Mouse (Mus musculus) embryonic facial prominence, embryonic 14.5 days (tissue): ENCODE measurements around the gene Dennd4a. TPM values are rescaled to one million over a fixed set of nuclear protein-coding genes. Genes with fewer than 3 reads are reported as not detected.

Source experiments
- ATAC-seq: fragments of 200-750 bp; cut with Nextera tagmentation; 2 replicates; pipeline ENCODE4 v1.8.0; 2017; ENCODE audit warnings: low read depth, moderate number of reproducible peaks, moderate TSS enrichment
- DNase-seq: peaks from one replicate; pipeline ENCODE4 v3.0.0-alpha.2; 2015; ENCODE audit warnings: low spot score
- H3K27ac ChIP-seq: fragments of 300-500 bp; sonication (generic); replicated peaks from 2 replicates; pipeline ENCODE4 v1.5.1; 2014; ENCODE audit warnings: low read depth, mild to moderate bottlenecking, low read length, moderate library complexity
- H3K27me3 ChIP-seq: fragments of 300-500 bp; sonication (generic); replicated peaks from 2 replicates; pipeline ENCODE4 v1.6.1; 2014; ENCODE audit warnings: low read length; ENCODE audit not compliant: control insufficient read depth, insufficient read depth
- H3K36me3 ChIP-seq: fragments of 300-500 bp; sonication (generic); 2 replicates; pipeline ENCODE4 v1.6.1; 2014; ENCODE audit warnings: low read length, mixed read lengths; ENCODE audit not compliant: control insufficient read depth, insufficient read depth
- H3K4me1 ChIP-seq: fragments of 300-500 bp; sonication (generic); 2 replicates; pipeline ENCODE4 v1.6.1; 2014; ENCODE audit warnings: antibody characterized with exemption, low read length; ENCODE audit not compliant: control insufficient read depth, insufficient read depth
- H3K4me2 ChIP-seq: fragments of 300-500 bp; sonication (generic); 2 replicates; pipeline ENCODE4 v1.6.1; 2014; ENCODE audit warnings: low read depth, mild to moderate bottlenecking, low read length, moderate library complexity, mixed read lengths
- H3K4me3 ChIP-seq: fragments of 300-500 bp; sonication (generic); 2 replicates; pipeline ENCODE4 v1.5.1; 2014; ENCODE audit warnings: low read depth, mild to moderate bottlenecking, low read length
- H3K9ac ChIP-seq: fragments of 300-500 bp; sonication (generic); 2 replicates; pipeline ENCODE4 v1.6.1; 2014; ENCODE audit warnings: low read depth, mild to moderate bottlenecking, low read length, moderate library complexity, mixed read lengths
- H3K9me3 ChIP-seq: fragments of 300-500 bp; sonication (generic); 2 replicates; pipeline ENCODE4 v1.6.1; 2016; ENCODE audit warnings: low read length; ENCODE audit not compliant: control insufficient read depth
- WGBS: fragments of 180-500 bp; shearing (Covaris S2); extraction: QIAGEN DNeasy Blood & Tissue Kit; methylation state at CpG from one replicate; pipeline ENCODE4 v1.1.7; 2014; 5-methylcytosine and 5-hydroxymethylcytosine counted together
- polyA plus RNA-seq: library from polyadenylated mRNA; unstranded; fragments of >200 nt; fragmentation: Nextera tagmentation; extraction: Ambion mirVana; gene quantifications from 2 replicates; pipeline ENCODE4 v1.2.1, GENCODE M21; 2014

Dennd4a gene
- polyA plus RNA-seq, 1 experiment from 2014 or later = 7.5 TPM

DNA sequence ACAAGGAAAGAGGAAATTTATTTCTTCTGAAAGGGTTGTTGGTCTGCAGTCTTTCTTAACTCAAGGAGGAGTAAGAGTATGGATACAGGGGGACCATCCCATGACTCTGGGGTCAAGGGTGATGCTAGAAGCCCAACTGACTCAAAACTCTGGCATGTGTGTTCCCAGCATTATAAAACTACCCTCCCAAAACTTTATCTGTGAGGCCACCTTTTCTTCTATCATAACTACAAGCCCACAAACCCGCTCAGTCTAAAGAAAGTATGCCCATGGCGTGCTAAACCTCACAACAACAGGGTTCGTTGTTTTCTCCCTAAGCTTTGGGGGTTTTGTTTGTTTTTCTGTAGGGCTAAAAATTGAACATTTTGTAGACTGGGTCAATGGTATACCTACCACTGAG, 23.3 kb downstream of the Dennd4a start:
- WGBS = 88% methylated on average over 3 of the region's 3 CpGs
- H3K4me3 ChIP-seq = no peak overlapping the region
- peaks cover 3% of the 10 kb centered on the region; the same call in 1 of the 2 replicates for H3K4me1 ChIP-seq

DNA sequence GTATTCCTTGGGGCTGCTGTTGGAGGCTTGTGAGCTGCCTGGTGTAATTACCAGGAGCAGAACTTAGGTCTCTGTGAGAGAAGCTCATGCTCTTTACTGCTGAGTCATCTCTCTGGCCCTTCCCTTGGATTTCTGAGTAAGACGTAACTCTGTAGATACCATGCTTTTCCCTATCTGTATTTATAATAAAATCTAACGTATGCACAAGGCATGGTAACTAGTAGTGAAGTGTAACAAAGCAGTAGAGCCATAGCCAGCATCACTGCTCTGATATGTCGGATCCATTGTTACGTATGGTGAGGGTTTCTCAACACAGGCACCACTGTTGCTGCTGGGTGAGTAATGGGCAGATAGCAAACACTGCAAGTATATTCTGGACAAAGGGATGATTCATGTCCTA, 34.2 kb downstream of the Dennd4a start:
- H3K9me3 ChIP-seq = no peaks in the 10 kb centered on the region

More for the DNA sequence above, 23.3 kb downstream of the Dennd4a start:
- Histone ChIP-seq H3K9ac (no peak overlapping the region), H3K27ac (no peak overlapping the region), H3K9me3 (no peaks in the 10 kb centered on the region), H3K36me3 (peaks cover 11% of the 10 kb centered on the region; the same call in 1 of the 2 replicates), H3K27me3 (no peaks in the 10 kb centered on the region), H3K4me2 (no peak overlapping the region)
- DNase-seq (no peak), ATAC-seq (no peak)

DNA sequence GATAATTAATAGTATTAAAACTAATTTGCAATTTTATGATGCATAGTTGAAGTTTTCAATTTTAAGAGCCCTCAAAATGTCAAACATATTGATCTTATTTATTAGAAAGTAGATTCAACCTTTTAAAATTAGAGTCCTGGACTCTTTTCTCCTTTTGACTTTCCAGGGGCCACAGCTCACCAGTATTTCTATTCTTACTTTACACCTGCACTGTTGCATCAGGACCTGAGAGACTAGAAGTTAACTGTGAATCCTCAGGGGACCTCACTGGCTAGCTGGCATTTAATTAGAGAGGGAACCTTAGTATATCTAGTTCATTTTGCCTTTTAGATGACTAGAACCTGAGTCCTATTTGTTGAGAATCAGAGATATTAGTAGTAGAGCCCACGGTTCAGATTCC, 38.4 kb downstream of the Dennd4a start:
- no peaks in the 10 kb centered on the region for H3K9me3 ChIP-seq
- no peak overlapping the region for H3K4me2 ChIP-seq
- H3K27me3 ChIP-seq = no peaks in the 10 kb centered on the region
- H3K4me3 ChIP-seq = no peak overlapping the region
- peak; percentile 8 for DNase-seq
- H3K9ac ChIP-seq = no peak overlapping the region
- no peaks in the 10 kb centered on the region for H3K4me1 ChIP-seq
- peaks cover 18% of the 10 kb centered on the region; the same call in 1 of the 2 replicates for H3K36me3 ChIP-seq
- H3K27ac ChIP-seq = no peak overlapping the region
- WGBS = 77% methylated on average over 1 of the region's 1 CpGs
- ATAC-seq = no peak

More for the DNA sequence above, 34.2 kb downstream of the Dennd4a start:
- Histone ChIP-seq H3K9ac (no peak overlapping the region), H3K4me1 (no peaks in the 10 kb centered on the region), H3K27ac (no peak overlapping the region), H3K27me3 (no peaks in the 10 kb centered on the region), H3K4me2 (no peak overlapping the region), H3K4me3 (no peak overlapping the region), H3K36me3 (peaks cover 17% of the 10 kb centered on the region; the same call in 1 of the 2 replicates)
- DNase-seq (no peak), ATAC-seq (no peak)
- WGBS = 78% methylated on average over 4 of the region's 4 CpGs

DNA sequence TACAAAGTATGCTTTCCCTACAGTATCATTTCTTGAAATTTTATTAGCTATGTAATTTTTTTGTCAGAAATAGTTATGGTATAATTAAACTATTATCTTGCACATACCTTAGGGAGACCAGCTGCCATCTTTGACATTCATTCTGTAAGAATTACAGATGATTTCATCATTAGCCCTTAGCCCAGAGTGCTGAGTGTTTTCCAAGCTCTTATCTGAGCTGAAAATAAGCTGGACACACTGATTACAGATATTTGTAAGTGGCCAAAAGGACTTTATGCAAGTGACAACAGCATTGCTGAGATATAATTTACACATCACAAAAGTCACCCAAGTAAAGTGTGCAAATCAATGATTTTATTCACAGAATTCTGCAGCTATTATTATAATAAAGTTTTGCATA, 48.9 kb downstream of the Dennd4a start:
- ATAC-seq = no peak
- DNase-seq = no peak

DNA sequence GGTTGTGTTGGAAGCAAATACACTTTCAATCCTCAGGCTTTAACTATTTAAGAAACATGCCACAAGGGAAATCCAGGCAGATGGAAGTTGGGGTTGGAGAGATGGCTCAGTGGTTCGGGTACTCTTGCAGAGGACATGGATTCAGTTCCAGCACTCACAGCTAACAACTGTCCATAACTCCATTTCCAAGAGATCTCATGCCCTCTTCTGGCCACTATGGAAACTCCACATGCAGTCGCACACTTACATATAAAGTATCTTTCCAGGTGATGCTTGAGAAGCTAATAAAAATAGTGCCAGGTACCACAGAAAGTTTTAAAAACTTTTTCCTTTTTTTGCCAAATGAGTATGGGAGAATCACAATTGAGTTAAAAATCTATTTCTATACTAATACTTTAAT, 51.5 kb downstream of the Dennd4a start:
- DNase-seq = no peak
- 88% methylated on average over 2 of the region's 2 CpGs for WGBS
- Histone ChIP-seq H3K27me3 (no peaks in the 10 kb centered on the region), H3K27ac (no peak overlapping the region), H3K9ac (no peak overlapping the region), H3K9me3 (0 out of 2 replicates have a peak, but pooled peaks cover 3% of the 10 kb centered on the region), H3K4me1 (no peaks in the 10 kb centered on the region), H3K4me2 (no peak overlapping the region), H3K4me3 (no peak overlapping the region), H3K36me3 (peaks cover 19% of the 10 kb centered on the region)
- no peak for ATAC-seq

More for the DNA sequence above, 48.9 kb downstream of the Dennd4a start:
- H3K4me1 ChIP-seq = no peaks in the 10 kb centered on the region
- peaks cover 14% of the 10 kb centered on the region for H3K36me3 ChIP-seq
- H3K27ac ChIP-seq = no peak overlapping the region
- 0 out of 2 replicates have a peak, but pooled peaks cover 3% of the 10 kb centered on the region for H3K9me3 ChIP-seq
- H3K27me3 ChIP-seq = no peaks in the 10 kb centered on the region
- H3K4me3 ChIP-seq = no peak overlapping the region
- no peak overlapping the region for H3K9ac ChIP-seq
- no peak overlapping the region for H3K4me2 ChIP-seq

DNA sequence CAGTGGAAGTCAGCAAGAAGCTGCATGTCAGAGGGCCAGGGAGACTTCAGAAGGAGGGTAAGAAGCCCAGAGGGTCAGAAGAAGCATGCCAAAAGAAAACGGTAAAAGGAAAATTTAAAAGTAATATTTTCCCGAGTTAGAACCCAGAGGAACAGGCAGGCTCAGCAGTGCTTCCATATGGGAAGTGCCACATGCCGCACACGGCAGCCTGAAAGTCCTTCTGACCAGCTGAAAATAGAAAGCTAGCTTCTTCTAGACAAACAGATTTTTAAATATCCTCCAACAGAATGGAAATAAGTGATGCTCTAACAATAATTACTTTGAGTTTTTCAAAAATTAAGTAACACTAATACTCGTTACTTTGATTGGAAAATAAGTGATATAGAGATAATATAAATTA, 74.9 kb downstream of the Dennd4a start:
- Histone ChIP-seq H3K4me2 (no peak overlapping the region), H3K27me3 (no peaks in the 10 kb centered on the region), H3K4me3 (no peak overlapping the region), H3K27ac (no peak overlapping the region), H3K9ac (no peak overlapping the region), H3K4me1 (no peaks in the 10 kb centered on the region), H3K9me3 (no peaks in the 10 kb centered on the region), H3K36me3 (0 out of 2 replicates have a peak, but pooled peaks cover 5% of the 10 kb centered on the region)
- no peak for DNase-seq
- no peak for ATAC-seq
- WGBS = 77% methylated on average over 5 of the region's 5 CpGs

DNA sequence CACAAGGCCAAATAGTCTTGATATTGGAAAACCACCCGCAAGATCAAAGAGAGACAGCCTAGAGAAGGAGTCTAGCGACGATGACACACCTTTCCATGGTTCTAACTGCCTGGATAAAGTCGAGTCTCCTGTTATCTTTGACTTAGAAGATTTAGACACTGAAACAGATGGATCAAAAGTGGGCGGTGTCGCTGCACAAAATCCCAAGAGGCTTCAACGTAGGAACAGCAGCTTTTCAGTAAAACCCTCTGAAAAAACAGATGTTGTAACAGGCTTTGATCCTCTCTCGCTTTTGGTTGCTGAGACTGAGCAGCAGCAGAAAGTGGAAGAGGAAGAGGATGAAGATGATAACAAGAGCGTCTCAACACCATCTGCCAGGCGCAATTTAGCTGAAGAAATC, 85.5 kb downstream of the Dennd4a start:
- no peaks in the 10 kb centered on the region for H3K9me3 ChIP-seq
- no peaks in the 10 kb centered on the region for H3K27me3 ChIP-seq
- no peak for ATAC-seq
- H3K4me1 ChIP-seq = no peaks in the 10 kb centered on the region
- H3K9ac ChIP-seq = no peak overlapping the region
- DNase-seq = no peak
- no peak overlapping the region for H3K4me3 ChIP-seq
- WGBS = 78% methylated on average over 10 of the region's 10 CpGs
- H3K27ac ChIP-seq = no peak overlapping the region
- peaks cover 33% of the 10 kb centered on the region for H3K36me3 ChIP-seq
- no peak overlapping the region for H3K4me2 ChIP-seq

DNA sequence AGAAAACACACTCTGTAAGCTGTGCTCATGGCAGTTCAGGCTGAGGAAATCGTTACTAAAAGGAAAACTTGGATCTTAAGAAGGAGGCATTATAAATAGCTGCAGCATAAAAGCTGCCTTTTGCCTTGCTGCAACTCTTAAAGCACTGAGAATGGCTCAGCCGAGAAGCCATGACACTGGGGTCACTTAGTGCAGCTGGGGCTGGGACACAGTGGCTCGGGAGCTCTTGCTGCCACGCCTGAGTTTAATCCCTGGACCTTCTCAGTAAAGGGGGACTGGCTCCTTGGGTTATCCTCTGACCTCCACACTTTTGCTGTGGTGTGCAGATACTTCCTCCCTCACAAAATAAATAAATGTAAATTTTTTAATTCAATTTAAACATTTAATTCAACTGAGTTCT, 91.7 kb downstream of the Dennd4a start:
- DNase-seq (no peak), ATAC-seq (no peak)
- WGBS = 34% methylated on average over 4 of the region's 4 CpGs
- H3K36me3 ChIP-seq = peaks cover 42% of the 10 kb centered on the region
- H3K27me3 ChIP-seq = no peaks in the 10 kb centered on the region
- no peak overlapping the region for H3K27ac ChIP-seq
- H3K4me1 ChIP-seq = no peaks in the 10 kb centered on the region
- no peak overlapping the region for H3K4me2 ChIP-seq
- no peak overlapping the region for H3K4me3 ChIP-seq
- no peaks in the 10 kb centered on the region for H3K9me3 ChIP-seq
- no peak overlapping the region for H3K9ac ChIP-seq

DNA sequence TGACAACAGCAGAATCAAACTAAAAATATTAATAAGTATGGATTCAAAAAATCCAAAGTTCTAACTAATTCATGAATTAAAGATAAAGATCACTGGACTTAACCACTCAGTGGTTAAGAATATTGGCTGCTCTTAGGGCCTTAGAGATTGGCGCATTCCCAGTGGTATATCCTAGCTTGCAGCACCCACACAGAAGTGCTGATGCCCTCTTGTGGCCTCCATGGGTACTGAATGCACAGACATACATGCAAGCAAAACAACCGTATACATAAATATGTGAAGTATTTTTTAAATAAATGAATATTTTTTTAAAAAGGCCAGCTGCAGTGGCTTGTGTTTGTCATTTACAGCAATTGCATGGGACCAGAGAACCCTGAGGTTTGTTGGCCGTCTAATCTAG, 92.2 kb downstream of the Dennd4a start:
- Histone ChIP-seq H3K27me3 (no peaks in the 10 kb centered on the region), H3K36me3 (peaks cover 37% of the 10 kb centered on the region), H3K4me3 (no peak overlapping the region), H3K27ac (no peak overlapping the region), H3K4me1 (no peaks in the 10 kb centered on the region), H3K9ac (no peak overlapping the region), H3K9me3 (no peaks in the 10 kb centered on the region), H3K4me2 (no peak overlapping the region)
- peak; percentile 47; the same call in 1 of the 2 replicates for ATAC-seq
- WGBS = 65% methylated on average over 3 of the region's 3 CpGs
- DNase-seq = peak; percentile 89
